Mouse (Mus musculus) myocyte (in vitro differentiated cells): ENCODE results near the gene Abhd17b.

ENCODE experiments used
- CEBPB ChIP-seq: IDR thresholded peaks from 2 replicates; pipeline ENCODE4 v1.6.1; 2011; ENCODE audit warnings: mild to moderate bottlenecking, moderate library complexity; ENCODE audit not compliant: poor library complexity, insufficient read depth, severe bottlenecking
- POLR2A ChIP-seq: IDR thresholded peaks from one replicate; pipeline ENCODE4 v1.6.1; 2011; ENCODE audit warnings: low read depth, mild to moderate bottlenecking, control low read depth, moderate library complexity; ENCODE audit not compliant: insufficient read length
- POLR2AphosphoS2 ChIP-seq: IDR thresholded peaks from one replicate; pipeline ENCODE4 v1.6.1; 2011; ENCODE audit warnings: low read depth, control low read depth; ENCODE audit not compliant: insufficient read length

- TF ChIP-seq POLR2A (peak; percentile 75), POLR2AphosphoS2 (no peak), CEBPB (no peak)
Measured at GRCm38 (mm10) chr19:21653172-21653981, at the start of gene Abhd17b.
